Mouse (Mus musculus) hindbrain, postnatal 0 days (tissue): ENCODE data around the gene Eef1g. TPM values are rescaled to one million over a fixed set of nuclear protein-coding genes. Genes with fewer than 3 reads are reported as not detected.

ENCODE experiments used
- ATAC-seq: fragments of 200-750 bp; cut with Nextera tagmentation; 2 replicates; pipeline ENCODE4 v1.8.0; 2017; ENCODE audit warnings: mild to moderate bottlenecking, moderate TSS enrichment, moderate library complexity
- DNase-seq: peaks from one replicate; pipeline ENCODE4 v3.0.0-alpha.2; 2015; ENCODE audit warnings: low spot score
- H3K27ac ChIP-seq: fragments of 300-500 bp; sonication (generic); 2 replicates; pipeline ENCODE4 v1.5.1; 2014; ENCODE audit warnings: mild to moderate bottlenecking
- H3K27me3 ChIP-seq: fragments of 300-500 bp; sonication (generic); 2 replicates; pipeline ENCODE4 v1.6.1; 2014; ENCODE audit warnings: low read length, mixed read lengths; ENCODE audit not compliant: insufficient read depth
- H3K36me3 ChIP-seq: fragments of 300-500 bp; sonication (generic); 2 replicates; pipeline ENCODE4 v1.6.1; 2014; ENCODE audit warnings: low read length, mixed read lengths; ENCODE audit not compliant: insufficient read depth
- H3K4me1 ChIP-seq: fragments of 300-500 bp; sonication (generic); 2 replicates; pipeline ENCODE4 v1.6.1; 2014; ENCODE audit warnings: antibody characterized with exemption, low read length, mixed read lengths; ENCODE audit not compliant: insufficient read depth
- H3K4me2 ChIP-seq: fragments of 300-500 bp; sonication (generic); 2 replicates; pipeline ENCODE4 v1.6.1; 2014; ENCODE audit warnings: low read depth, mild to moderate bottlenecking, low read length, moderate library complexity, mixed read lengths
- H3K4me3 ChIP-seq: fragments of 300-500 bp; sonication (generic); 2 replicates; pipeline ENCODE4 v1.5.1; 2014; ENCODE audit warnings: low read length
- H3K9ac ChIP-seq: fragments of 300-500 bp; sonication (generic); replicated peaks from 2 replicates; pipeline ENCODE4 v1.6.1; 2014; ENCODE audit warnings: mild to moderate bottlenecking, low read length, moderate library complexity, mixed read lengths
- H3K9me3 ChIP-seq: fragments of 300-500 bp; sonication (generic); 2 replicates; pipeline ENCODE4 v1.6.1; 2016; ENCODE audit warnings: low read length, mixed read lengths
- CTCF ChIP-seq: IDR thresholded peaks from 2 replicates; pipeline ENCODE4 v1.5.1; 2016; ENCODE audit warnings: antibody characterized with exemption, control low read depth, low read depth
- WGBS: fragments of 180-500 bp; shearing (Covaris S2); extraction: QIAGEN DNeasy Blood & Tissue Kit; methylation state at CpG from one replicate; pipeline ENCODE4 v1.1.7; 2014; 5-methylcytosine and 5-hydroxymethylcytosine counted together
- polyA plus RNA-seq: library from polyadenylated mRNA; unstranded; fragments of >200 nt; fragmentation: Nextera tagmentation; extraction: Ambion mirVana; gene quantifications from 2 replicates; pipeline ENCODE4 v1.2.1, GENCODE M21; 2015
- total RNA-seq: library from RNA; depleted of rRNA; stranded (reverse); fragments of >200 nt; gene quantifications from 2 replicates; pipeline ENCODE4 v1.2.3, GENCODE M21; 2014

The Eef1g gene
- total and polyA plus RNA-seq, 2 experiments from 2014 or later = 256 to 469 TPM

- no peak for TF ChIP-seq CTCF
- Histone ChIP-seq H3K27me3 (peaks cover 14% of the 10 kb centered on the region; the same call in 1 of the 2 replicates), H3K36me3 (no peaks in the 10 kb centered on the region), H3K4me3 (no peak overlapping the region), H3K9ac (peak overlapping the region; percentile 28; the same call in 1 of the 2 replicates), H3K4me2 (peak overlapping the region; percentile 31; the same call in 1 of the 2 replicates), H3K4me1 (0 out of 2 replicates have a peak, but pooled peaks cover 3% of the 10 kb centered on the region), H3K9me3 (no peaks in the 10 kb centered on the region), H3K27ac (no peak overlapping the region)
- 79% methylated on average over 13 of the region's 13 CpGs for WGBS
- ATAC-seq = no peak
- DNase-seq = no peak
These were observed 25.3 kb downstream of the Eef1g start for GRCm38 (mm10) chr19:8991871-8992735.

- Histone ChIP-seq H3K4me1 (0 out of 2 replicates have a peak, but pooled peaks cover 3% of the 10 kb centered on the region), H3K27ac (no peak overlapping the region), H3K36me3 (no peaks in the 10 kb centered on the region), H3K4me3 (no peak overlapping the region), H3K9me3 (no peaks in the 10 kb centered on the region), H3K27me3 (peaks cover 14% of the 10 kb centered on the region; the same call in 1 of the 2 replicates), H3K4me2 (peak overlapping the region; percentile 31; the same call in 1 of the 2 replicates), H3K9ac (peak overlapping the region; percentile 28; the same call in 1 of the 2 replicates)
- 35% methylated on average over 12 of the region's 12 CpGs for WGBS
- peak; percentile 78 for DNase-seq
- TF ChIP-seq CTCF = peak; percentile 84
- ATAC-seq = peak; percentile 73
These were observed 26.2 kb downstream of the Eef1g start for GRCm38 (mm10) chr19:8992769-8993624.

GRCm38 (mm10) chr19:8993625-8993912 lies 26.7 kb downstream of the Eef1g start:
- no peak for ATAC-seq
- Histone ChIP-seq H3K9me3 (no peaks in the 10 kb centered on the region), H3K27ac (no peak overlapping the region), H3K4me1 (0 out of 2 replicates have a peak, but pooled peaks cover 3% of the 10 kb centered on the region), H3K36me3 (no peaks in the 10 kb centered on the region), H3K4me3 (no peak overlapping the region), H3K9ac (no peak overlapping the region), H3K4me2 (no peak overlapping the region), H3K27me3 (peaks cover 10% of the 10 kb centered on the region; the same call in 1 of the 2 replicates)
- no peak for DNase-seq
- 61% methylated on average over 2 of the region's 2 CpGs for WGBS
- no peak for TF ChIP-seq CTCF

GRCm38 (mm10) chr19:8994813-8995607 lies 28.2 kb downstream of the Eef1g start:
- no peaks in the 10 kb centered on the region for H3K36me3 ChIP-seq
- no peaks in the 10 kb centered on the region for H3K9me3 ChIP-seq
- H3K4me3 ChIP-seq = no peak overlapping the region
- ATAC-seq = no peak
- H3K4me2 ChIP-seq = no peak overlapping the region
- H3K27ac ChIP-seq = no peak overlapping the region
- no peak for DNase-seq
- H3K27me3 ChIP-seq = no peaks in the 10 kb centered on the region
- no peaks in the 10 kb centered on the region for H3K4me1 ChIP-seq
- no peak overlapping the region for H3K9ac ChIP-seq
- no peak for TF ChIP-seq CTCF
- 86% methylated on average over 10 of the region's 10 CpGs for WGBS

GRCm38 (mm10) chr19:8996601-8997000 lies 29.8 kb downstream of the Eef1g start:
- no peak for TF ChIP-seq CTCF
- no peaks in the 10 kb centered on the region for H3K4me1 ChIP-seq
- 91% methylated on average over 6 of the region's 6 CpGs for WGBS

GRCm38 (mm10) chr19:8997546-8997945 lies 30.7 kb downstream of the Eef1g start:
- Histone ChIP-seq H3K36me3 (no peaks in the 10 kb centered on the region), H3K4me2 (no peak overlapping the region), H3K27me3 (no peaks in the 10 kb centered on the region), H3K9ac (no peak overlapping the region), H3K4me1 (no peaks in the 10 kb centered on the region), H3K4me3 (no peak overlapping the region), H3K9me3 (no peaks in the 10 kb centered on the region), H3K27ac (0 out of 2 replicates have a peak overlapping the region, but pooled peaks have one; percentile 2)
- DNase-seq (peak; percentile 75), ATAC-seq (peak; percentile 78)
- no peak for TF ChIP-seq CTCF
- 59% methylated on average over 4 of the region's 4 CpGs for WGBS

More at GRCm38 (mm10) chr19:8996601-8997000, 29.8 kb downstream of the Eef1g start:
- Histone ChIP-seq H3K27me3 (no peaks in the 10 kb centered on the region), H3K36me3 (no peaks in the 10 kb centered on the region), H3K4me3 (no peak overlapping the region), H3K27ac (no peak overlapping the region), H3K9ac (no peak overlapping the region), H3K4me2 (no peak overlapping the region), H3K9me3 (no peaks in the 10 kb centered on the region)
- ATAC-seq (no peak), DNase-seq (no peak)
